Mouse (Mus musculus) bone marrow, adult 2 months (tissue): ENCODE data around the gene Thoc3. TPM values are rescaled to one million over a fixed set of nuclear protein-coding genes. Genes with fewer than 3 reads are reported as not detected.
"Not testable (repeated sequence)": the region's sequence is repeated elsewhere in the genome, so short reads cannot be mapped to it uniquely, and the experiment has no call there.

Source experiments
- H3K27ac ChIP-seq: fragments of 200-500 bp; 2 replicates; pipeline ENCODE4 v1.5.1; 2012; ENCODE audit warnings: low read depth, mild to moderate bottlenecking, control low read depth, inconsistent platforms, low read length; ENCODE audit not compliant: control insufficient read depth, poor library complexity, insufficient read depth
- H3K4me1 ChIP-seq: fragments of 200-500 bp; 2 replicates; pipeline ENCODE4 v1.6.1; 2011; ENCODE audit warnings: low read length; ENCODE audit not compliant: control insufficient read depth, insufficient read depth
- H3K4me3 ChIP-seq: fragments of 200-500 bp; replicated peaks from 2 replicates; pipeline ENCODE3; 2011; ENCODE audit warnings: mild to moderate bottlenecking, low read depth, low read length, control low read depth; ENCODE audit not compliant: control insufficient read depth
- CTCF ChIP-seq: fragments of 200-500 bp; IDR thresholded peaks from 2 replicates; pipeline ENCODE4 v1.5.1; 2011; ENCODE audit warnings: low read length, control low read depth; ENCODE audit not compliant: control insufficient read depth, insufficient read depth
- POLR2A ChIP-seq: fragments of 200-500 bp; IDR thresholded peaks from 2 replicates; pipeline ENCODE4 v1.6.1; 2011; ENCODE audit warnings: low read depth, mild to moderate bottlenecking, control low read depth, low read length, borderline replicate concordance; ENCODE audit not compliant: control insufficient read depth
- WGBS: fragments of 180-500 bp; shearing (Covaris S2); methylation state at CpG from one replicate; pipeline ENCODE4 v1.1.7; 2018; 5-methylcytosine and 5-hydroxymethylcytosine counted together
- polyA plus RNA-seq: library from polyadenylated mRNA; stranded (reverse); fragments of >200 nt; gene quantifications from 2 replicates; pipeline ENCODE4 v1.2.4, GENCODE M21; 2011; ENCODE audit warnings: low replicate concordance; ENCODE audit not compliant: missing spikeins, insufficient read depth, insufficient read length

The Thoc3 gene
- polyA plus RNA-seq, result 10.7 and 17.6 TPM in 2 replicates

- Histone ChIP-seq H3K4me3 (peak within 1 kb of the TSS; percentile 77), H3K4me1 (0 out of 2 replicates have a peak, but pooled peaks cover 2% of the 10 kb centered on the region), H3K27ac (peak within 1 kb of the TSS; percentile 3; the same call in 1 of the 2 replicates)
- TF ChIP-seq CTCF (no peak), POLR2A (peak; percentile 79; the same call in 1 of the 2 replicates)
- WGBS, result 1% methylated on average over 67 of the region's 67 CpGs
Observed at GRCm38 (mm10) chr13:54468098-54469011, at the start of gene Thoc3. TSS of gene Thoc3 (minus strand) at chr13:54468849.

- TF ChIP-seq POLR2A (no peak), CTCF (no peak)
- WGBS, result 87% methylated on average over 1 of the region's 1 CpGs
- H3K27ac ChIP-seq, result no peak overlapping the region
- no peaks in the 10 kb centered on the region; the same call in none of the 2 replicates for H3K4me1 ChIP-seq
- H3K4me3 ChIP-seq, result no peak overlapping the region
Observed at GRCm38 (mm10) chr13:54505920-54506319, 37.3 kb upstream of the Thoc3 start.

GRCm38 (mm10) chr13:54504611-54505260 lies 36.1 kb upstream of the Thoc3 start:
- 58% methylated on average over 7 of the region's 7 CpGs for WGBS
- no peak for TF ChIP-seq POLR2A
- no peak for TF ChIP-seq CTCF
- H3K27ac ChIP-seq, result no peak overlapping the region
- H3K4me3 ChIP-seq, result no peak overlapping the region
- no peaks in the 10 kb centered on the region; the same call in none of the 2 replicates for H3K4me1 ChIP-seq

- peak within 1 kb of the TSS; percentile 69; the same call in 1 of the 2 replicates for H3K27ac ChIP-seq
Observed at GRCm38 (mm10) chr13:54503604-54504521, 35.2 kb upstream of the Thoc3 start, which contains the start of gene Simc1. TSS of gene Simc1 (plus strand) at chr13:54503779.

DNA sequence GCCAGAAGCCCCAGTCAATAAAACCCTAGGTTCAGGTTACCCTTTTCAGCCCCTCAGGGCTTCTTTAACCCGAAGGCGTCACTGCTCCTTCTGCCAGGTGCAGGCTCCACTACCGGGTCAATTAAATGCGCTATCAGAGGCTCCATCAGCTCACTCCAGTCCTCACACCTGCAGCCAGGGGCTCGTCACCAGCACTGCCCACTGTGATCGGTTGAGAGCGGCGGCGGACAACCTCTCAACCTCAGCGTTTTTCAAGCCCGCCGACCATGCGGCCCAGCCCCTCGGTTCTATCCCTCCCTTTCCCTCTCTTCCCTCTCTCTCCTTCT lies 34.6 kb upstream of the Thoc3 start:
- H3K4me1 ChIP-seq, result no peaks in the 10 kb centered on the region; the same call in none of the 2 replicates
- no peak overlapping the region for H3K27ac ChIP-seq
- H3K4me3 ChIP-seq, result peak overlapping the region; percentile 74
- 4% methylated on average over 14 of the region's 14 CpGs for WGBS
- TF ChIP-seq CTCF (no peak), POLR2A (no peak)

More at GRCm38 (mm10) chr13:54503604-54504521, 35.2 kb upstream of the Thoc3 start, which contains the start of gene Simc1:
- TF ChIP-seq POLR2A, result peak; percentile 75
- no peak for TF ChIP-seq CTCF
- H3K4me3 ChIP-seq, result peak within 1 kb of the TSS; percentile 74
- under 1% methylated on average over 101 of the region's 105 CpGs for WGBS
- H3K4me1 ChIP-seq, result no peaks in the 10 kb centered on the region; the same call in none of the 2 replicates

- Histone ChIP-seq H3K4me1 (no peaks in the 10 kb centered on the region; the same call in none of the 2 replicates), H3K4me3 (no peak overlapping the region), H3K27ac (no peak overlapping the region)
- TF ChIP-seq POLR2A (no peak), CTCF (no peak)
- 49% methylated on average over 3 of the region's 3 CpGs for WGBS
Observed at GRCm38 (mm10) chr13:54501957-54502690, 33.5 kb upstream of the Thoc3 start.

DNA sequence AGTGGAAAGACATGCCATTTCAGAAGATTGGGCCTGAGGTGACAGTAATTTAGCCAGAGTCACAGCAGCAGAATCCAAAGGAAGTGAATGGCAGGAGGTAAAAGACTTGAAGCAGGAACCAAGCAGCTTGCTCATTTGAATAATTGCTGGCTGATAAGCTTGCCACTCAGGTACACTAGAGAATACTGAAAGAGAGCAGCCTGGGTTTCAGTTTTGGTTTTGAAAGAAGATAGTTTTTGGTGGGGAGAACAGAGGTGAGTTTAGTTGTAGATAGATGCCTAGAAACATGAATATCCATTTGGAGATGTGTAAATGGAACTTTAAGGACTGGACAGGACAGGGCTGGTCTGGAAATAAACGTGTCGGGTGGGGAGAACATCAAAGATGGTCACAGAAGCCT lies 32.7 kb upstream of the Thoc3 start:
- 66% methylated on average over 2 of the region's 2 CpGs for WGBS
- H3K27ac ChIP-seq, result no peak overlapping the region
- TF ChIP-seq POLR2A, result no peak
- TF ChIP-seq CTCF, result no peak
- H3K4me3 ChIP-seq, result no peak overlapping the region
- H3K4me1 ChIP-seq, result no peaks in the 10 kb centered on the region; the same call in none of the 2 replicates

DNA sequence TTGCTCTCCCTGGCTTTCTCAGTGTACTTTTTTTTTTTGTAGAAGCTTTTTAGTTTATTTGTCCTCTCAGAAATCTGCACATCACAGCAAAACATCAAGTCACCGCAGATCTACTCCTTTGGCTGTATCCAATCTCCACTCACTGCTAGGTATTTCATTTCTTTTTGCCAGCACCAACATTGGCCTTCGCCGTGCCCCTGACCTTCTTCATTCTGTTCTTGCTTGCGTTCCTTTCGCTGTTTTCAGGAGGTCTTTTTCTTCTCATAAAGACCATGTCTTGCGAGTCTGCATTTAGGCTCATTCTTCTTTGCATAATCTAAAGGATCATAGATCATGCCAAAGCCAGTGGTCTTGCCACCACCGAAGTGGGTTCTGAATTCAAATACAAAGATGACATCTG lies 30.9 kb upstream of the Thoc3 start:
- 77% methylated on average over 7 of the region's 7 CpGs for WGBS
- not testable (repeated sequence) for H3K4me1 ChIP-seq

More for the DNA sequence above, 30.9 kb upstream of the Thoc3 start:
- H3K4me3 ChIP-seq, H3K27ac ChIP-seq: not testable (repeated sequence)
